8 mouse cellular contexts compared by ENCODE assay signal in the genomic region with DNA sequence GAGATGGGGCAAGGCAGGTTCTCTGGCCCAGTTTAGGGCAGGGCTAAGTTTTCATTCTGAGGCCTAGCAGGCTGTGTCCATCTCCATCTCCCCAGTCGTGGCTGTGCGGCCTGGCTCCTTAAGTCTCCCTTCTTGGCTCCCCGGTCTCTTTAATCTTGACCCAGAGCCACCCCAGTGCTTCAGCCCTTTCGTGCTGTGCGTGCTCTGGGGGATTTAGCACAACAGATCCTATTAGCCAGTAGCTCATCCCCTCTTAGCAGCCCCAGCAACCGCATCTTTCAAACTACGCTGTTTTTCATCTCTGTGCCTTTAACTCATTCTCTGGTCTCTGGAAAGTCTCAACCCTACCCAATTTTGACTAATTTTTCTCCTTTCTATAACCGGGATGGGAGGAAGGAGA. TPM values are rescaled to one million over a fixed set of nuclear protein-coding genes. Genes with fewer than 3 reads are reported as not detected.
DNase-seq lines count a peak whose midpoint lies in the region; ATAC-seq and TF ChIP-seq lines count a peak whose summit lies in the region.

A gene (minus strand): TSS at position 184 of the 400 bp plus-strand sequence.

- no peak within 1 kb of the TSS for H3K4me3 ChIP-seq in kidney, postnatal 0 days (replicated peaks; ENCODE audit: low read depth, low read length)
- H3K4me3 ChIP-seq in forebrain, embryonic 11.5 days (ENCODE audit: low read depth, low read length), result no peak within 1 kb of the TSS
- peak within 1 kb of the TSS; percentile 11; the same call in 1 of the 2 replicates for H3K4me3 ChIP-seq in hindbrain, embryonic 15.5 days
- H3K4me3 ChIP-seq in midbrain, embryonic 14.5 days (replicated peaks; ENCODE audit: low read depth, low read length), result no peak within 1 kb of the TSS

- H3K27ac ChIP-seq in kidney, postnatal 0 days, result no peak within 1 kb of the TSS
- no peak within 1 kb of the TSS for H3K27ac ChIP-seq in forebrain, embryonic 11.5 days (ENCODE audit: low read depth, low read length)
- 0 out of 2 replicates have a peak within 1 kb of the TSS, but pooled peaks have one; percentile 34 for H3K27ac ChIP-seq in hindbrain, embryonic 15.5 days (replicated peaks)
- 0 out of 2 replicates have a peak within 1 kb of the TSS, but pooled peaks have one; percentile 0 for H3K27ac ChIP-seq in midbrain, embryonic 14.5 days (replicated peaks; ENCODE audit: low read depth, low read length)

- TF ChIP-seq CTCF in kidney, postnatal 0 days (IDR thresholded peaks at IDR 0.05; ENCODE audit: low read depth), result no peak

- H3K27me3 ChIP-seq in kidney, postnatal 0 days (ENCODE audit: insufficient read depth, low read length), result no peaks in the 10 kb centered on the region
- H3K27me3 ChIP-seq in forebrain, embryonic 11.5 days (ENCODE audit: control insufficient read depth, insufficient read depth, low read length), result no peaks in the 10 kb centered on the region
- H3K27me3 ChIP-seq in hindbrain, embryonic 15.5 days, result no peaks in the 10 kb centered on the region
- no peaks in the 10 kb centered on the region for H3K27me3 ChIP-seq in midbrain, embryonic 14.5 days (ENCODE audit: control insufficient read depth, insufficient read depth, low read length)

- H3K36me3 ChIP-seq in kidney, postnatal 0 days (ENCODE audit: insufficient read depth, low read length), result no peaks in the 10 kb centered on the region
- no peaks in the 10 kb centered on the region for H3K36me3 ChIP-seq in forebrain, embryonic 11.5 days (ENCODE audit: control insufficient read depth, insufficient read depth, low read length)
- no peaks in the 10 kb centered on the region for H3K36me3 ChIP-seq in hindbrain, embryonic 15.5 days
- no peaks in the 10 kb centered on the region for H3K36me3 ChIP-seq in midbrain, embryonic 14.5 days (ENCODE audit: control insufficient read depth, insufficient read depth, low read length)

- peak within 1 kb of the TSS; percentile 34 for H3K4me2 ChIP-seq in kidney, postnatal 0 days (ENCODE audit: low read length)
- H3K4me2 ChIP-seq in forebrain, embryonic 11.5 days (ENCODE audit: low read depth, low read length, severe bottlenecking), result 0 out of 2 replicates have a peak within 1 kb of the TSS, but pooled peaks have one; percentile 12
- H3K4me2 ChIP-seq in hindbrain, embryonic 15.5 days, result peak within 1 kb of the TSS; percentile 39
- peak within 1 kb of the TSS; percentile 35 for H3K4me2 ChIP-seq in midbrain, embryonic 14.5 days (ENCODE audit: low read length)

- DNase-seq in kidney, postnatal 0 days (ENCODE audit: low spot score), result no peak
- no peak for DNase-seq in kidney, postnatal 14 days
- no peak for DNase-seq in forebrain, embryonic 11.5 days (ENCODE audit: low spot score)
- no peak for DNase-seq in midbrain, embryonic 14.5 days
- no peak for DNase-seq in cerebellum, adult 9-11 months
- DNase-seq in urinary bladder, postnatal 14 days (ENCODE audit: low spot score), result no peak
- no peak for DNase-seq in thymus, adult 18-20 months

- no peak for ATAC-seq in kidney, postnatal 0 days (replicated peaks; ENCODE audit: low FRiP score, low read depth)
- no peak for ATAC-seq in forebrain, embryonic 11.5 days (replicated peaks; ENCODE audit: low FRiP score)
- no peak for ATAC-seq in hindbrain, embryonic 15.5 days (ENCODE audit: low FRiP score, low read depth)
- no peak for ATAC-seq in midbrain, embryonic 14.5 days (ENCODE audit: low FRiP score, low TSS enrichment)

- no peaks in the 10 kb centered on the region for H3K9me3 ChIP-seq in kidney, postnatal 0 days (replicated peaks; ENCODE audit: low read length)
- H3K9me3 ChIP-seq in forebrain, embryonic 11.5 days (ENCODE audit: control insufficient read depth, low read length), result no peaks in the 10 kb centered on the region
- no peaks in the 10 kb centered on the region for H3K9me3 ChIP-seq in hindbrain, embryonic 15.5 days
- no peaks in the 10 kb centered on the region for H3K9me3 ChIP-seq in midbrain, embryonic 14.5 days (ENCODE audit: control insufficient read depth, low read length)

- WGBS in kidney, postnatal 0 days, result 75% methylated on average over 8 of the region's 8 CpGs
- 64% methylated on average over 8 of the region's 8 CpGs for WGBS in forebrain, embryonic 11.5 days
- WGBS in hindbrain, embryonic 15.5 days, result 77% methylated on average over 8 of the region's 8 CpGs
- WGBS in midbrain, embryonic 14.5 days, result 42% methylated on average over 8 of the region's 8 CpGs

- H3K4me1 ChIP-seq in kidney, postnatal 0 days (replicated peaks; ENCODE audit: insufficient read depth, low read length), result 0 out of 2 replicates have a peak, but pooled peaks cover 8% of the 10 kb centered on the region
- H3K4me1 ChIP-seq in forebrain, embryonic 11.5 days (replicated peaks; ENCODE audit: control insufficient read depth, insufficient read depth, low read length), result peaks cover 2% of the 10 kb centered on the region; the same call in 1 of the 2 replicates
- peaks cover 15% of the 10 kb centered on the region for H3K4me1 ChIP-seq in hindbrain, embryonic 15.5 days (replicated peaks)
- H3K4me1 ChIP-seq in midbrain, embryonic 14.5 days (ENCODE audit: control insufficient read depth, insufficient read depth, low read length), result peaks cover 6% of the 10 kb centered on the region; the same call in 1 of the 2 replicates

- H3K9ac ChIP-seq in kidney, postnatal 0 days (ENCODE audit: low read depth, low read length), result 0 out of 2 replicates have a peak within 1 kb of the TSS, but pooled peaks have one; percentile 18
- H3K9ac ChIP-seq in forebrain, embryonic 11.5 days (ENCODE audit: low read length), result no peak within 1 kb of the TSS
- no peak within 1 kb of the TSS for H3K9ac ChIP-seq in hindbrain, embryonic 15.5 days
- no peak within 1 kb of the TSS; the same call in 1 of the 2 replicates for H3K9ac ChIP-seq in midbrain, embryonic 14.5 days (replicated peaks; ENCODE audit: low read length)

RNA-seq across cellular contexts. Expression of the gene that starts here (rescaled TPM):
- 4.6 and 5.1 TPM in 2 replicates for polyA plus RNA-seq in kidney, postnatal 0 days (2015; fragmentation: Nextera tagmentation; extraction: Ambion mirVana)
- 4.1 and 4.5 TPM in 2 replicates for polyA plus RNA-seq in forebrain, embryonic 11.5 days (2014; fragmentation: Nextera tagmentation; extraction: Ambion mirVana)
- polyA plus RNA-seq in hindbrain, embryonic 15.5 days (2015; fragmentation: Nextera tagmentation; extraction: Ambion mirVana), result 17.4 and 17.5 TPM in 2 replicates
- 7.8 and 8.5 TPM in 2 replicates for polyA plus RNA-seq in midbrain, embryonic 14.5 days (2014; fragmentation: Nextera tagmentation; extraction: Ambion mirVana)

Comparison
In these comparisons a context has a peak if more than half of its experiments do, and no peak if none do; other contexts are left out.
1. H3K27ac ChIP-seq: peak in hindbrain, embryonic 15.5 days (single experiment) and midbrain, embryonic 14.5 days (single experiment); none in kidney, postnatal 0 days (single experiment) and forebrain, embryonic 11.5 days (single experiment).
2. Peak in every context shown above with its lines, with median percentiles within 50 percentile points of each other: H3K4me2 ChIP-seq.